Mouse (Mus musculus): ENCODE measurements around the gene Tmprss11e. TPM values are rescaled to one million over a fixed set of nuclear protein-coding genes. Genes with fewer than 3 reads are reported as not detected.

Tmprss11e gene
- polyA plus RNA-seq (2012; rRNA removed): 0.04 TPM in 1 of 2 replicates, not detected in the other

GRCm38 (mm10) chr5:86745715-86746114 lies at the start of gene Tmprss11e:
Tmprss11e (minus strand) TSS chr5:86745815.

GRCm38 (mm10) chr5:86676262-86676661 lies 69.4 kb downstream of the Tmprss11e start, which contains the start of gene Tmprss11b:
Tmprss11b (minus strand) TSS chr5:86676362.

Other genes with a start within 250 kb of the Tmprss11e start
- 0.03 TPM in 2 replicates for gene Tmprss11g, start 227.2 kb downstream of the Tmprss11e start, polyA plus RNA-seq (2012; rRNA removed)
- 0.16 TPM in 1 of 2 replicates, not detected in the other for gene Tmprss11f, start 113.4 kb downstream of the Tmprss11e start, polyA plus RNA-seq (2012; rRNA removed)
- 0.01 TPM in 1 of 2 replicates, not detected in the other for gene Tmprss11b, start 69.5 kb downstream of the Tmprss11e start, polyA plus RNA-seq (2012; rRNA removed)
- gene Ythdc1, start 58.4 kb upstream of the Tmprss11e start, polyA plus RNA-seq (2012; rRNA removed): 59.8 and 60.0 TPM in 2 replicates
- gene Ugt2b34, start 161.1 kb upstream of the Tmprss11e start, polyA plus RNA-seq (2012; rRNA removed): not detected in 2 replicates
- gene Ugt2b1, start 180.7 kb upstream of the Tmprss11e start, polyA plus RNA-seq (2012; rRNA removed): not detected in 2 replicates